Mouse (Mus musculus): ENCODE results near the gene Pfkfb2. TPM values are rescaled to one million over a fixed set of nuclear protein-coding genes. Genes with fewer than 3 reads are reported as not detected.
A peak's percentile ranks its signal among the peaks of the same experiment; 100 is the strongest.

Gene Pfkfb2
- polyA plus RNA-seq, 1 experiment from 2014 or later, result 10.1 TPM

DNA sequence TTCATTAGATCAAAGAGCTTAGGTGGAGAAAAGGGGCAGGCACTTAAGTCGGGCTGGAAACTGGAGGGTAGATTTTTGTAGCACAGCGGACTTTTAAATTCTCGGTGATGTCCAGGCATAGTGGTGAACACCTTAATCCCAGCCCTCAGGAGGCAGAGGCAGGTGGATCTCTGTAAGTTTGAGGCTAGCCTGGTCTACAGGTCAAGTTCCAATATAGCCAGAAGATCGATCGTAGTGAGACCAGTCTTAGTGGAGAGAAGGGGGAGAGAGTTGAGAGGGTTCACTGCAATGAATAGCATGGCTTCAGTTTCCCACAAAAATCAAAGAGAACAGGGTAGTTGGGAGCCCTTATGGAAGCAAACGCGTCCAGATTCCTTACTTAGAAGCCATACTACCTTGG, 8.9 kb upstream of the Pfkfb2 start:
- no peak overlapping the region for H3K4me3 ChIP-seq (replicated peaks)
- H3K4me2 ChIP-seq (replicated peaks), result no peak overlapping the region
- WGBS, result 85% methylated on average over 7 of the region's 7 CpGs
- H3K27ac ChIP-seq (replicated peaks), result no peak overlapping the region
- no peak for ATAC-seq (ENCODE audit: insufficient number of reproducible peaks, low FRiP score, low TSS enrichment, low read depth)
- peaks cover 4% of the 10 kb centered on the region; the same call in 1 of the 2 replicates for H3K4me1 ChIP-seq
- H3K36me3 ChIP-seq, result no peaks in the 10 kb centered on the region
- H3K9me3 ChIP-seq (replicated peaks), result no peaks in the 10 kb centered on the region
- no peaks in the 10 kb centered on the region for H3K27me3 ChIP-seq
- H3K9ac ChIP-seq, result no peak overlapping the region

DNA sequence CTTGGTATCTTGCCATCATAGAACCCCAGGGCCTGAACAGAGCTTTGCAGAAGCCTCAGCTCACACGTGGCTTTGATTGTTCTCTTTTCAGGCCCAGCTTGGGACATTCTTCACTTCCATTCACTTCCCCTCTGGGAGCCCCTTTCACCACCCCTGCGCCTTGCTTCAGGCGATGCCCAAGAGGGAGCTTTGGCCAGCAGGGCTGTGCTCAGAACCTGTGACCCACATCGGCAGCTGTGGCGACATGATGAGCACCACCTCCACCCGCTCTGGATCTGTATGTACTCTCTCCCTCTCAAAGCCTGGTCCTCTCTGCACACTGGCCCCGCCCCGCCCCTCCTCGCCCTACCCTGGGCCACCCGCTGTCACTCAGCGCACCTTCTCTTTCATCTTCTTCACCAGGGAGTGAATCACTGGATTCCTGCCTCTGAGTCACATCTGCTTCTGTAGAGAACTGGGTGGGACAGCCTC, 8.4 kb upstream of the Pfkfb2 start:
- no peak overlapping the region for H3K27ac ChIP-seq (replicated peaks)
- 25% methylated on average over 11 of the region's 11 CpGs for WGBS
- ATAC-seq (ENCODE audit: insufficient number of reproducible peaks, low FRiP score, low TSS enrichment, low read depth), result no peak; the same call in 1 of the 2 replicates
- H3K4me2 ChIP-seq (replicated peaks), result no peak overlapping the region
- no peaks in the 10 kb centered on the region for H3K27me3 ChIP-seq
- H3K9ac ChIP-seq, result no peak overlapping the region
- peaks cover 4% of the 10 kb centered on the region; the same call in 1 of the 2 replicates for H3K4me1 ChIP-seq
- H3K9me3 ChIP-seq (replicated peaks), result no peaks in the 10 kb centered on the region
- H3K4me3 ChIP-seq (replicated peaks), result no peak overlapping the region
- H3K36me3 ChIP-seq, result no peaks in the 10 kb centered on the region

DNA sequence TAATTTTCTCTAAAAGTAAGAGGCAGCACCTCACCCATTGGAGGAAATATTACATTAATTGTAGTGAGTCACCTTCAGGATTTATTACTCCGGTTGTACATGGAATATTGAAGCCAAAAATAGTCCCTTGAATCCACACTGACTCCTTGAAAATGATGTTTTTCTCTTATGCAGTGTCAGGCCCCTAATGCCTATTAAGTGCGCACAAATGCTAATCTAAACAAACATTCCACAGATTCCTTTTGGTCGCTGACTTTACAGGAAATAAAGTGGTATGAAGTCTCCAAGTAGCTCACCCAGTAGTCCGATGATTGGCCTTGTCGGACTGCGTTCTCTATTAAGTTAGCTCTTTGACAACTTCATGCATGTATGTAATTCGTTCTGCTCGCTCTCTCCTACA, 5.8 kb upstream of the Pfkfb2 start:
- no peaks in the 10 kb centered on the region for H3K36me3 ChIP-seq
- 59% methylated on average over 8 of the region's 8 CpGs for WGBS
- H3K4me3 ChIP-seq (replicated peaks), result no peak overlapping the region
- no peaks in the 10 kb centered on the region for H3K9me3 ChIP-seq (replicated peaks)
- 0 out of 2 replicates have a peak overlapping the region, but pooled peaks have one; percentile 39 for H3K27ac ChIP-seq (replicated peaks)
- ATAC-seq (ENCODE audit: insufficient number of reproducible peaks, low FRiP score, low TSS enrichment, low read depth), result no peak
- no peak overlapping the region for H3K4me2 ChIP-seq (replicated peaks)
- peaks cover 3% of the 10 kb centered on the region; the same call in 1 of the 2 replicates for H3K4me1 ChIP-seq
- H3K9ac ChIP-seq, result no peak overlapping the region
- no peaks in the 10 kb centered on the region for H3K27me3 ChIP-seq

DNA sequence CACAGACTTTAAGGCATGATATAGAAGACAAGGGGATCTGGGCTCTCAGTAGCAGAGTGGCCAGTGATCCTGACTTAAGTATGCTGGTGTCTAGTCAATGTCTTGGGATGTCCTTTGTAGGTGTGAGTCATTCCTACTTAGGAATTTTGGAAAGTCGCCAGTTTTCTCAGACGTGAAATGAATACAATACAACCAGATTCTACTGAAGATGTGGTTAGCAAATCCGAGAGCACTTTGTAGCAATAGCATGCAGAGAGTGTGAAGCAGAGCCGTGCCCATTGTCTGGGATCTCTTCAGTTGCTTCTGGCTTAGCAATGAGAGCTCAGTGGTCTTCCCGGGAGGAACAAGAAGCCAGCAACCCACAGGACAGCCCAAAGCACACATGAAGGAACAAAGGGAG, 5.4 kb upstream of the Pfkfb2 start:
- WGBS, result 45% methylated on average over 5 of the region's 5 CpGs
- Histone ChIP-seq H3K27me3 (no peaks in the 10 kb centered on the region), H3K4me3 (replicated peaks) (no peak overlapping the region), H3K9ac (no peak overlapping the region), H3K36me3 (no peaks in the 10 kb centered on the region), H3K27ac (replicated peaks) (0 out of 2 replicates have a peak overlapping the region, but pooled peaks have one; percentile 39), H3K4me1 (peaks cover 3% of the 10 kb centered on the region; the same call in 1 of the 2 replicates), H3K9me3 (replicated peaks) (no peaks in the 10 kb centered on the region), H3K4me2 (replicated peaks) (no peak overlapping the region)
- no peak for ATAC-seq (ENCODE audit: insufficient number of reproducible peaks, low FRiP score, low TSS enrichment, low read depth)

DNA sequence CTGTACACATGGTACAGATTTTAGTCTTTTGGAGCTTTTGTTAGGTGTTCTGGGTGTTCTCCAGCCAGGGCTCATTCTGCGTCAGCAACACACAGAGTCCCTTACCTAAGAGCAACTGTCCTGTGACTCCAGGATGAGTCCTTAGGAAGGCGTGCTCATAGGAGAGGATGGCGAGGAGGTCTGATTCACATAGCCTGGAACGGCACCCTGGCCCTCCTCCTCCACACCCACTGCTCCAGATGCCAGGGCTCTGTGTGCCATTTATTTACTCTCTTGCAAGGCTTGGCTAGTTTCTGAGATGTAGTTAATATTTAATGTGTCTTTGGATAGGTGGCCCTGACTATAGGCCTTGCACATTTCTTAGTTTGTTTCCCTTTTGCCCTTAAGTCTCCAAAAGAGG, 4.6 kb upstream of the Pfkfb2 start:
- H3K27ac ChIP-seq (replicated peaks), result no peak overlapping the region
- no peaks in the 10 kb centered on the region for H3K36me3 ChIP-seq
- ATAC-seq (ENCODE audit: insufficient number of reproducible peaks, low FRiP score, low TSS enrichment, low read depth), result no peak
- no peaks in the 10 kb centered on the region for H3K27me3 ChIP-seq
- WGBS, result 76% methylated on average over 4 of the region's 4 CpGs
- H3K9me3 ChIP-seq (replicated peaks), result no peaks in the 10 kb centered on the region
- no peak overlapping the region for H3K4me2 ChIP-seq (replicated peaks)
- H3K9ac ChIP-seq, result no peak overlapping the region
- no peak overlapping the region for H3K4me3 ChIP-seq (replicated peaks)
- peaks cover 3% of the 10 kb centered on the region; the same call in 1 of the 2 replicates for H3K4me1 ChIP-seq

DNA sequence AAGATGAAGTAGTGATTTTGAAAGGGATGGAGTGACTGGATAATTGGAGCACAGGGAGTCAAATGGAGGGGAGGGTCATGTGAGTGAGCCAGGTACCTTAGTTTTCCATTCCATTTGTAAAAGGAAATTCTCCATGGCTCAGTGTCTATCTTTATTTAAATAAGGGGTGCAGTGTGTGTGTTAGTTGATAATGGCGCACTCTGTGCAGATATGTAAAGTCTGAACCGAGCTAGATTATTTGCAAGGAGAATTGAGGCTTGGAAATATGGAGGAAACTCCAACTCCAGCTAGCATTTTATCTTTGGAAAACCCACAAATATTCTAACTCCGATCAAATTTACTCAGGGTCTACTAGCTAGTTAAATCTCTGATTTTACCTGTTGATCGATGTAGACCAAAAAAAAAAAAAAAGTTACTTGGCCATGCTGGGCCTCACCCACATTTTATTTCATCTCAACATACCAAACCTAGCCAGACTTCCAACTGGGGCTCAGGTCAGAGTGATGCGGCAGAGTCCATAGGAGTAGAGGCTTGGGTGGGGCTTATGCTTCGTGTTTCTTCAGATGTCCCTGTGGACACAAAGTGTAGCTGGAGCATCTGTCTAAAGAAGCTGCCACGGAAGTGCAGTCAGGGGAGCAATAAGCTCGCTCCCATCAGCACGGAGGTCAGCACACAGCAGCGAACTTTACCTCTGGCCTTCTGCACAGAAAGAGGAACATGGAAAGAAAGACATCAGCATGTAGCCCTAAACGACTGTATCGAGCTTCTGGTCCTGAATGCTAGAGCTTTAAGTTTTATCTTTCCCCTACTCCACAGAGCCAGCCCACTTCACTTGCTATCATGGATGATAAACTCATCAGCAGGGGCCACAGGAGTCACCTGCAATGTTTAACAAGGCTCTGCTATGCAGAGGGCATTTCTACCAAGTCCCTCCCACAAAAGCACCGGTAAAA, 3.9 kb upstream of the Pfkfb2 start:
- no peak overlapping the region for H3K9ac ChIP-seq
- H3K4me2 ChIP-seq (replicated peaks), result no peak overlapping the region
- WGBS, result 87% methylated on average over 13 of the region's 13 CpGs
- H3K4me3 ChIP-seq (replicated peaks), result no peak overlapping the region
- no peaks in the 10 kb centered on the region for H3K36me3 ChIP-seq
- no peak overlapping the region for H3K27ac ChIP-seq (replicated peaks)
- no peak for ATAC-seq (ENCODE audit: insufficient number of reproducible peaks, low FRiP score, low TSS enrichment, low read depth)
- no peaks in the 10 kb centered on the region for H3K27me3 ChIP-seq
- H3K9me3 ChIP-seq (replicated peaks), result no peaks in the 10 kb centered on the region
- peaks cover 3% of the 10 kb centered on the region; the same call in 1 of the 2 replicates for H3K4me1 ChIP-seq

DNA sequence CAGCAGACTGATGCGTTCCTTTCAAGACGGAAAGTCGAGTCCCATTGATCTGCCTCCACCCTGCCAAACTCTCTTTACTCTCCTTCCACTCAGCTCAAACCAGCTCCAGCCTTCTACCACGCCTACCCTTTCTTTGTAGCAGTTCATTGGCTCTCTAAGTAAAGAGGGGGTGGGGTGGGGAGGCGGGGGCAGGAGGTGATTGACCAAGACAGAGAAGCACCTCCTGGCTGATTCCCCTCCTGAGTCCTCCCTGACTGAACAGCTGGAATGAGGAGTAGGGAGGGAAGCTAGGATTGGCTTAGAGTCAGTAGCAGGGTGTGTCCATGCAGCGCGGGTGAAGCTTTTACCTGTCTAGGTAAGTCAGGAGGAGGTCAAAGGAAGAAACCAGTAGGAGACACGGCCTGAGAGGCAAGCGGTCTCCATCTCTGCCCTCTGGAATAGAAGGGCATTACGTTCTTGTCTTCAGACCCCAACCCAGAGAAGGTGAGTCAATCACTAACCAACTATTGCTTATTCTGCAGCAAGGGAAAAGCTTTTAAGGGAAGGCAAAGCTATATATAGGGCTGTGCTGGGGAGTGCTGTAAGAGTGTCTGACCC, 2.8 kb upstream of the Pfkfb2 start, which contains the start of gene AA986860:
TSS of gene AA986860 (plus strand) at position 236 of the 597 bp plus-strand sequence.
- H3K27ac ChIP-seq (replicated peaks), result peak within 1 kb of the TSS; percentile 17
- H3K4me2 ChIP-seq (replicated peaks), result peak within 1 kb of the TSS; percentile 28
- ATAC-seq (ENCODE audit: insufficient number of reproducible peaks, low FRiP score, low TSS enrichment, low read depth), result peak; percentile 74
- WGBS, result 8% methylated on average over 10 of the region's 10 CpGs
- no peaks in the 10 kb centered on the region for H3K9me3 ChIP-seq (replicated peaks)
- H3K27me3 ChIP-seq, result no peaks in the 10 kb centered on the region
- H3K4me3 ChIP-seq (replicated peaks), result peak within 1 kb of the TSS; percentile 19
- no peaks in the 10 kb centered on the region for H3K36me3 ChIP-seq
- no peak within 1 kb of the TSS for H3K9ac ChIP-seq
- peaks cover 3% of the 10 kb centered on the region; the same call in 1 of the 2 replicates for H3K4me1 ChIP-seq

DNA sequence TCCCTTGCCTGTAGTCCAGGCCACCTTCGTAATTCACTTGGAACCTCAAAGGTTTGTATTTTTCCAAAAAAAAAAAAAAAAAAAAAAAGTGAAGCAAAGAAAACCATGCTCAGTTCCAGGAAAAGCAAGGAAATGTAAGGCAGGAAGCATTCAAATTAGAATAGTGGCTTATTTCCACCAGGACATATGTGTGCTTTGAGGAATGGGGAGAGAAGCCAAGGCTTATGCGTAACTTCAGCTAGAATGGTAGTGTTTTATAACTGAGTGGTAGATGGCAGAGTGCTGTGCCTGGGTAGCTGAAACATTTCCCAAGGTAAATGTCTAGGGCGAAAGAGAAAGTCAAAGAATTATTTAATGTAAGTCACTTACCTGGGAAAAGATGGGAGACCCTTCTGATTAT, 345 bp downstream of the Pfkfb2 start:
- H3K9ac ChIP-seq, result no peak overlapping the region

DNA sequence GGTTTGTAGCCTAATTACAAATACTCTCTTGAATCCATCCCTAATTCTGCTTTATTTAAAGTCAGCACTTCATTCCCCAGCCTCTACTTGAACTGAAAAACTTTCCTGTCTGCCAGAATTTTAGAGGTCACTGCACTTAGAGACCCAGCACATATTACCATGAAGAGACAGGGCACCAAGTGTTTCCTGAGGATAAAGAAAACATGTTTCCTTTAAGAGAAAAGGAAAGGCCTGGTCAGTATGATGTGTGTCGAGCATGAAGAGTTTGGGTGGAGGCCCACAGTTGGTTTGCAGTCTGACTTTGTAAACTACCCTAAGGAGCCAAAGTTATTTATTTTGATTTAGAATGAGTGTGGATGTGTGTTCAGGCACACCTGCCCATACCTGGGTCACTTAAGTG, 983 bp downstream of the Pfkfb2 start:
- Histone ChIP-seq H3K4me2 (replicated peaks) (no peak overlapping the region), H3K9ac (no peak overlapping the region), H3K27me3 (no peaks in the 10 kb centered on the region), H3K4me1 (peaks cover 3% of the 10 kb centered on the region; the same call in 1 of the 2 replicates), H3K27ac (replicated peaks) (no peak overlapping the region), H3K36me3 (no peaks in the 10 kb centered on the region), H3K4me3 (replicated peaks) (no peak overlapping the region), H3K9me3 (replicated peaks) (no peaks in the 10 kb centered on the region)
- 76% methylated on average over 1 of the region's 1 CpGs for WGBS
- ATAC-seq (ENCODE audit: insufficient number of reproducible peaks, low FRiP score, low TSS enrichment, low read depth), result no peak

More for the DNA sequence above, 345 bp downstream of the Pfkfb2 start:
- H3K4me3 ChIP-seq (replicated peaks), result no peak overlapping the region
- H3K27me3 ChIP-seq, result no peaks in the 10 kb centered on the region
- no peaks in the 10 kb centered on the region for H3K9me3 ChIP-seq (replicated peaks)
- ATAC-seq (ENCODE audit: insufficient number of reproducible peaks, low FRiP score, low TSS enrichment, low read depth), result no peak
- peaks cover 3% of the 10 kb centered on the region; the same call in 1 of the 2 replicates for H3K4me1 ChIP-seq
- no peak overlapping the region for H3K27ac ChIP-seq (replicated peaks)
- 82% methylated on average over 3 of the region's 3 CpGs for WGBS
- H3K4me2 ChIP-seq (replicated peaks), result no peak overlapping the region
- H3K36me3 ChIP-seq, result no peaks in the 10 kb centered on the region

DNA sequence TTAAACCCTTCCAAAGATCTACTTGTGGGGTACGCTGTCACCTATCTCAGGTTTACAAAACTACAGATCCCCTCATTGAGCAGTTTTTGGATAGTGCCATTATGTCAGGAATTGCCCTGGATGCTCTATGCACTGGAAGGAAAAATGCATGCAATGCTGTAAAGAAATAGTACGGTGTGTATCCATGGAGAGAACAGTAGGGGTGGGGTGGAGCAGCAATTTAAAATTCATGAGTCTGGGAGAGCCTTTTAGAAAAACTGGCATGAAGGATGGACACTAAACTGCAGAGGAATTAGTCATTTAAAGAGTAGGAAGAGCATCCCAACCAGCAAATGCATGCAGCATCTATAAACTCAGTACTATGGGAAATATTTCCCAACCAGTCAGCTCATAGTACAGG, 2.7 kb downstream of the Pfkfb2 start:
- Histone ChIP-seq H3K36me3 (no peaks in the 10 kb centered on the region), H3K27me3 (no peaks in the 10 kb centered on the region), H3K9me3 (replicated peaks) (no peaks in the 10 kb centered on the region), H3K4me1 (no peaks in the 10 kb centered on the region), H3K4me3 (replicated peaks) (no peak overlapping the region), H3K4me2 (replicated peaks) (no peak overlapping the region), H3K9ac (no peak overlapping the region), H3K27ac (replicated peaks) (no peak overlapping the region)
- no peak for ATAC-seq (ENCODE audit: insufficient number of reproducible peaks, low FRiP score, low TSS enrichment, low read depth)
- 82% methylated on average over 2 of the region's 2 CpGs for WGBS

DNA sequence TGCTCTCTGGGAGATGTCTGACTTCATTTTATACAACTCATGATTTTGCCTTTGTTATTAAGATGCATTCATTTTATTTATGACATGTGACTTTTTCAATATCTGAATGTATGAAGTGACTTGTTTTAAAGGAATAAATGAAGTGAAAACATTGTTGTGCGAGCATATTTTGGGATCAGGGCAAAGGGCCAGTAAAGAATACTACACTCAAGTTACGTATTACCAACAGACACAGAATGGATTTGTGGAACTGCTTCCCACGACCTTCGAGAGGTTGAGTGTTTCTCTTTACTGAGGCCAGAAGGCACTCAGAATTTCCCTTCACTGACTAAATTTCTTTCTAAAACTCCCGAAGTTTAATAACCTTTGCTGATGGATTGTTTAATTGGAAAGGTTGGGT, 4.8 kb downstream of the Pfkfb2 start:
- no peak overlapping the region for H3K4me3 ChIP-seq (replicated peaks)
- WGBS, result 83% methylated on average over 5 of the region's 5 CpGs
- no peak overlapping the region for H3K4me2 ChIP-seq (replicated peaks)
- no peak for ATAC-seq (ENCODE audit: insufficient number of reproducible peaks, low FRiP score, low TSS enrichment, low read depth)
- no peaks in the 10 kb centered on the region for H3K27me3 ChIP-seq
- H3K27ac ChIP-seq (replicated peaks), result no peak overlapping the region
- H3K36me3 ChIP-seq, result peaks cover 3% of the 10 kb centered on the region
- H3K4me1 ChIP-seq, result peaks cover 1% of the 10 kb centered on the region
- no peak overlapping the region for H3K9ac ChIP-seq
- H3K9me3 ChIP-seq (replicated peaks), result no peaks in the 10 kb centered on the region

Data from embryonic facial prominence, embryonic 15.5 days (tissue).